Mouse (Mus musculus): Measurements from ENCODE around the gene D730048I06Rik.
"Not testable (repeated sequence)": the region's sequence is repeated elsewhere in the genome, so short reads cannot be mapped to it uniquely, and the experiment has no call there.

The D730048I06Rik gene

DNA sequence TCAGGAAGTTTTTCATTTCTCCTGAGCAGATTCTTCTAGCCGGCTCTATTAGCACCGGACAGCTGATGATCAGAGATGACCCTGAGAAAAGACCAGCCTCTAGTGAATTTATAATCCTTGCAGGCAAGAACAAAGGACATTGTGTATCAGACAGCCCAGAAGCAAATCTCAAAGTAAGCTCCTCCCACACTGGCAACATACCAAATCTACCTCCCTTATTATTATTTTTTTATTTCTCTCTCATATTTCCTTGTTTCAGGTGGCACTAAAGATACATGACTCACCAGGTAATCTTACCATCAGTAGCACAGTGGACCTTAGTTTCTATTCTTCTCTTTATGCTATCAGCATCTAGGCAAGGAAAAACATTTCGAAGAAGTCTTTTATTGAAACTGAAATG, at the start of gene D730048I06Rik, which contains the start of gene Gm27235:
D730048I06Rik (minus strand) TSS at position 112 of the 400 bp plus-strand sequence.
Gm27235 (minus strand) TSS at position 101 of the 400 bp plus-strand sequence.
- DNase-seq (ENCODE audit: low spot score in 2 of 2): no peak

DNA sequence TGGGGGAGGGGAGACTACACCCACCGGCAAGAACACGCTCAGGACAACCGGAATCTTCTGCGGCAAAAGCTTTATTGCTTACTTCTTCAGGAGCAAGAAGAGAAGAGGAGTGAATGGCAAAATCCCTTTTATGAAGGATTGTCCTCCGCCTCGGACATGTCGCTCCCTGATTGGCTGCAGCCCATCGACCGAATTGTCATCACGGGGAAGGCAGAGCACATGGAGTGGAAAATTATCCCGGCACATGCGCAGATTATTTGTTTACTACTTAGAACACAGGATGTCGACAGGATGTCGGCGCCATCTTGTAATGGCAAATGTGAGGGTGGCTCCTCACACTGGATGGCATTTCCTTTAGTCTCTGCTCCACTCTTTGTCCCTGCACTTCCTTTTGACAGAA, 28.0 kb upstream of the D730048I06Rik start:
- DNase-seq (ENCODE audit: low spot score in 2 of 2): not testable (repeated sequence)

DNA sequence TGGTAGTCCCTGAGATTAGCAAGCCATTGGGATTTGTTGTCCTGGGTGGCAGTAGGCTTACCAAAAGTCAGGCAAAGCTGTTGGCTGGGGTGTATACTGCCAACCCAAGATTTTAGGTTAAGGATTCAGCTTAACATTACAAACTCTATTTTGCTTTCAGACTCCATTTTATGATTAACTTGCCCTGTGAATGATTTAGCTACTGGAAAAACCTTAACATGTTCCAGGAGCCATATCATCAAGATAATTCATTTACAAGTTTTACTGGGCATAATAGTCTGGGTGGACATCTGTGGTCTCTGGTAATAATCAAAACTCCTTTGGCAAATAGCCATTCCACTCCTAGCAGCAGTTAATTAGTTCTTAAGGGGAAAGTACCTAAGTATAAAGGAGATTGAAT, 8.2 kb upstream of the D730048I06Rik start:
- no peak for DNase-seq (ENCODE audit: low spot score in 2 of 2)

DNA sequence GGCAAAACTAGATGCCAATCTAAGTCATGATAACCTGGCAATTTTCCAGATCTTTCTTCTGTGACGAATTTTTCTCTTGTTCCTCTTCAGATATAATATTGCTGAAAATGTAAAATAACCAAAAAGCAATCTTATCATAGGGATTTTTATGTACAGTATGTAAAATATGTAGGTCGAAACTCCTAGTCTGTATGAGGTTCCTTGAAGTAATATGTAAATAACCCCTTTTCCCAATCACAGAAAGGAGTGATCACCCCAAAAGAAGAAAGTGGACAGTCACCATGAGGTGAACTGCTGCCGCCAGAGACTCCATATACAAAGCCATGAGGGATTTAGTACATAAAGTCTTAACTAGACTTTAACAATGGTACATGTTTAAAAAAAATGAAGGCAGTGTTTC, 11.9 kb downstream of the D730048I06Rik start, which contains the start of gene Gm17727:
Gm17727 (minus strand) TSS at position 101 of the 400 bp plus-strand sequence.
- DNase-seq (ENCODE audit: low spot score in 2 of 2): no peak

DNA sequence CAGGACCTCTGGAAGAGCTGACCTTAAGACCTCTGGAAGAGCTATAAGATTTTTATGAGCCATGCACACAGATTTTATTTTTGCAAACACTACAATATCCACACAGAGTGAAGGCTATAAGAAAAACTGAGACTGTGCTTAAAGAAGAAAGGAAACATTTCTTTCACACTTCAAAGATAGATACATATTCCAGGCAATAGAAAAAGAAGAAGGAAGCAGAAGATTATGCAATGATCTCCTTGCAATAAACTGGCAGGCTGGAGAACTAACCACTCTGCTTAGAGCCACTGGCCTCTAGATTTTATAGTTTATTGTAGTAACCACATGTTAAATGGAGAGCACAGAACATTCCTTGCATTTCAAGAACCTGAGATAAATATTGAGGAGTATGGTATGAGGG, 33.1 kb downstream of the D730048I06Rik start:
- no peak for DNase-seq (ENCODE audit: low spot score in 2 of 2)

DNA sequence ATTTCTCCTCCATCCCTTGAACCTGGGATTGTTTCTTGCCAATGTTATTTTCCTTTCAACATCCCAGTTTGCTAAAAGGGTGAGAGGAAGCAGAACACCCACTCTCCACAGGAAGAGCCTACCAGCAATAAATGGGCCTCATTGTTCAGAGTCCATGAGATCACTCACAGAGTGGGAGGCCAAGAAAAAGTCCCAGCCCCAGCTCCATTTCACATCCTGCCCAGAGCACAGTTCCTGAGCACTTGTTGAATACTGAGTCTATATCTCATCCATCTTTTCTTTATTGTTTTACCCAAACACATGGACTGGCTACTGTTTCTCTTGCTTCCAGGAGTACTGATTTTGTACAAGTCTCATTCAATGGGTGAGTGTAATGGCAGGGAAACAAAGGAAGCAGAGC, 49.2 kb downstream of the D730048I06Rik start, which contains the start of gene Gm17677:
Gm17677 (plus strand) TSS at position 301 of the 400 bp plus-strand sequence.
- no peak for DNase-seq (ENCODE audit: low spot score in 2 of 2)

Measured in urinary bladder, adult 18-20 months (tissue).